Mouse (Mus musculus) B cell, adult (primary cell): ENCODE data around the gene Rad9b. TPM values are rescaled to one million over a fixed set of nuclear protein-coding genes. Genes with fewer than 3 reads are reported as not detected.

ENCODE experiments used
- total RNA-seq: library from RNA; stranded (reverse); gene quantifications from 4 replicates; pipeline ENCODE4 v1.2.4, GENCODE M21; 2023; ENCODE audit not compliant: inconsistent age

Gene Rad9b
- total RNA-seq: 5.3 to 7.2 TPM (median 6.9 TPM) in 4 replicates

GRCm38 (mm10) chr5:122353807-122354491 lies at the start of gene Rad9b, which contains the start of gene Vps29:
Gene Rad9b, minus strand, starts transcription at chr5:122354233.
Gene Vps29, plus strand, starts transcription at chr5:122354369.

GRCm38 (mm10) chr5:122391786-122392180 lies 37.8 kb upstream of the Rad9b start, which contains the start of gene Arpc3:
Gene Arpc3, plus strand, starts transcription at chr5:122391878.

DNA sequence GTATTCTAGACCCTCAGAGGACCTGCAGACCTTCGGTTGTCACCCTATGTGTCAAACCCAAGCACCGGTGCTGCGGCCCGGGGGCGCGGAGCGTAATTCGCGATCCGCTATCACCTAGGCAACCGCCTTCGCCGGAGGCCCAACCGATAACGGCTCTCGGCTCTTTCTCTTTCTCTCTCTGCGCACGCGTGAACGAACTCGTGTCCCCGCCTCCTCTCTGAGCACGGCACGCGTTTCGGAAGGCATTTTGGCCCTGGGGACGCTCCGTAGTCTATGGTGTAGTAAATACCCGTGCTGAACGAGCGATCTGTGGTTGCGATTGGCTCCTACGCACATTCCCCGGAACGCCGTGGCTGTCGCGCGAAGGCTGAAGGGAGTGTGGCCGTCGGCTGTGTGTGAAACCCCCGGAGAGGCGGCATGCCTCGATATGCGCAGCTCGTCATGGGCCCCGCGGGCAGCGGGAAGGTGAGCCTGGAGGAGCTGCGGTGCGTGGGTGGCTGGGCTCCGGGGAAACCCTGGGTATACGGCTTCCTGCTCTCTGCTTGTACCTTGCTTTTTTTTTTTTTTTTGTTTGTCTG lies 18.2 kb upstream of the Rad9b start, which contains the start of gene Fam216a:
Fam216a (minus strand) TSS at position 173 of the 578 bp plus-strand sequence.

DNA sequence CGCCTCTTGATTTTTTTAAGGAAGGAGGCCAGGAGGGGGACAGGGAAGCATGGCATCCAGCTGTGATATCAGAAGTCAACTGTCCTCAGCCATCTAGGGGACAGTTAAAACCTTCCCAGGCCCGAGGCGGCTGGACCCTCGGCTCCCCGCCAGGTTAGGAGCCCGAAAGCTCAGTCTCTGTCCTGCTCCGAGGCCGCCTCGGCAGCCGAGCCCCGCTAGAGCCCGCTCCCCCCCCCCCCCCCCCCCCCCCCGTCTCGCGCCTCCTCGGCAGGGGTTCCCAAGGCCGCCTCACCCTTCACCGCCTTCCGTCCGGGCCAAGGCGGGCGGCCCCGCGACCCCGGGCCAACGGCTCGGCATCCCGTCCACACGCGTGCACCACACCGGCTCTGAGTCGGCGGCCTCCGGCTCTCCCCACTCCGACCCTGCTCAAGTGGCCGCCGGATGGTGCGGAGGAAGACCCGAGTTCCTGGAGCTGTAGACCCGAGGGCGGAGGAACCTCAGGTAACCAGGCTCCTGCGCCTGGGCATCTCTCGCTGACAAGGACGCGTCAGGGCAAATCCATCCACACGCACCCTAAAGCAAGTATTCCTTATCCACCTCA lies 17.7 kb upstream of the Rad9b start, which contains the start of gene Gpn3:
Gpn3 (plus strand) TSS at position 286 of the 601 bp plus-strand sequence.

GRCm38 (mm10) chr5:122284183-122285028 lies 69.6 kb downstream of the Rad9b start, which contains the start of gene Pptc7:
Gene Pptc7, plus strand, starts transcription at chr5:122284365.

Other genes with a start within 250 kb of the Rad9b start
- gene Ccdc63, start 213.4 kb downstream of the Rad9b start, total RNA-seq: 0.57 to 0.69 TPM in 2 of 4 replicates, not detected in the others
- 243 to 286 TPM (median 263 TPM) in 4 replicates for gene Ppp1cc, start 196.0 kb downstream of the Rad9b start, total RNA-seq
- 840 to 894 TPM (median 863 TPM) in 4 replicates for gene Hvcn1, start 147.4 kb downstream of the Rad9b start, total RNA-seq
- gene Tctn1, start 89.8 kb downstream of the Rad9b start, total RNA-seq: 22.5 to 24.0 TPM (median 23.8 TPM) in 4 replicates
- gene Pptc7, start 69.9 kb downstream of the Rad9b start, total RNA-seq: 25.5 to 27.0 TPM (median 26.2 TPM) in 4 replicates
- gene Vps29, start 136 bp upstream of the Rad9b start, total RNA-seq: 42.8 to 63.4 TPM (median 56.8 TPM) in 4 replicates
- gene Gpn3, start 17.6 kb upstream of the Rad9b start, total RNA-seq: 34.1 to 42.0 TPM (median 38.1 TPM) in 4 replicates
- 7.1 to 10.6 TPM (median 9.0 TPM) in 4 replicates for gene Fam216a, start 18.1 kb upstream of the Rad9b start, total RNA-seq
- gene Arpc3, start 37.6 kb upstream of the Rad9b start, total RNA-seq: 371 to 419 TPM (median 385 TPM) in 4 replicates
- gene Anapc7, start 67.5 kb upstream of the Rad9b start, total RNA-seq: 31.3 to 37.9 TPM (median 32.4 TPM) in 4 replicates
- gene Atp2a2, start 148.0 kb upstream of the Rad9b start, total RNA-seq: 70.5 to 87.9 TPM (median 75.7 TPM) in 4 replicates